Mouse (Mus musculus) cerebellum, postnatal 10 days (tissue): ENCODE measurements at regions not wholly inside any gene's neighbourhood (a gene's known extent, or its start where the extent isn't known, plus 50 kb on each side); places are given as distances from the start of the nearest gene placed in this dataset.
"Not testable (repeated sequence)": the region's sequence is repeated elsewhere in the genome, so short reads cannot be mapped to it uniquely, and the experiment has no call there.

Experiments
- DNase-seq, 2 experiments: peaks; one replicate each; pipeline ENCODE4 v3.0.0; 2021; ENCODE audit warnings: mixed read lengths in 2 of 2

DNA sequence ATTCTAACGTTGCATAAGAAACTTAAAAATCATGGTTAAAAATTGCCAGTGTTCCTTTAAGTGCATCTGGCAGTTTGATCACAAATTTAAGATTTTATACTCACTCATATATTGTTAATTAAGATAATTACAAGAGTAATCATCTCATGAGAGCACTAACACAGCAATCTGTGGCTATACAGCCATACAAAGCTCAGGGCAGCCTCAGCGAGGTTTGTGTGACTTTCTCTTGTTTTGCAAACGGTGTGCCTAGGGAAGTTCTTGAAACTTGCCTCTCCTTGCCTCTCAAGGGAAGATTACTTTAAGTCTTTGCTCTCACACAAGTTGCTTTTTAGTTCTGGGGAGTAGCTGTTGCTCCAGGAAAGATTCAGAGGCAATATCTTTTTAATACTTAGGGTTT is 58.1 kb upstream of the Slc1a4 start:
- DNase-seq: no peak

GRCm38 (mm10) chr11:20393302-20393701 is 60.8 kb upstream of the Slc1a4 start:
- DNase-seq: not testable (repeated sequence)

- not testable (repeated sequence) for DNase-seq
Measured at GRCm38 (mm10) chr11:20393807-20394206, 61.3 kb upstream of the Slc1a4 start.

DNA sequence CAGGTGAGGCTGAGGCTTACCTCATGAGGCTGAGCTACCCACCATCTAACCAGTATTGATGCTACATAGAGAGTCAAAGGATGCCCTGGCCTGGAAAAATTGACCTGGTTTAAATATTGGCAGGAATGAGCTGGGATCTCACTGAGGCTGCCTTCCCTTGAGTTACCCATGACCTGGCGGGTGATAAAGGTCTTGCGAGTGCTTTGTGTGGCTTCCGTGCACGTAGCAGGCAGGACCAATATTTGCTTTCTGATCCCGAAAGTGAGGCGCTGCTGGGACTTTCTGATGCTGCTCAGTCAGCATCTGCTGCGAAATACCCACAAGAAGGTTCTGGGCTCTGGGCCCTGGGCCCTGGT is 63.3 kb upstream of the Slc1a4 start:
- peak in 1 of 2 experiments; percentile 23 for DNase-seq

DNA sequence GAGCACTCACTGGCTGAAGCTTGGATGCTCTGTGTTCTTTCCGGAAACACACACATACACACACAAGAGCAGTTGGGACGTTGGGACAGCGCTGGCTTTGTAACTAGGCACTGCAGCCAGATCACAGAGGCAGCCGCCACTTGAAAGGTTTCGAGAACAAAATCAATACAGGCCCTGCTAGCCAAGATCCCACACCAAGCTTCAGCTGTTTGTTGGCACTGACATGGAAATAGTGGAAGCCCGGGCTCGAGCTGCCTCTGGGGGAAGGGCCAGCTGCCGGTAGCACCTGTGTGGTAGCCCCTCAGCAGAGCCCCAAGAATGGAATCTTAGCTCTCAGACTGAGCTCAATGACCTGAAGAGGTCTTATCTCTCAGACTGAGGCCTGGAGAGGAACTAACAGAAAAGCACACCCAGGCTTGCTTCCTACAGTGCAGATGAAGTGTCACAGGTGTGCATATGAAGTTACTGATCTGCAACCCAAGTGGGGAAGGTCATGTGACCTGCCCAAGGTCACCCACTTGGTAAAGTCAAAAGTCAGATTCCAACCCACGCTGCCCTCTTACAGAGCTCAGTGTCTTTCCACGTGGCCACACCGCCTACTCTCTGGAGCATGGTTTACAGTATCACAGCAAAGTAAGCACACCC is 63.8 kb upstream of the Slc1a4 start:
- peak; percentile 48 to 56 for DNase-seq

- peak; percentile 43 to 44 for DNase-seq
Measured at GRCm38 (mm10) chr11:20396884-20397283, 64.4 kb upstream of the Slc1a4 start.

DNA sequence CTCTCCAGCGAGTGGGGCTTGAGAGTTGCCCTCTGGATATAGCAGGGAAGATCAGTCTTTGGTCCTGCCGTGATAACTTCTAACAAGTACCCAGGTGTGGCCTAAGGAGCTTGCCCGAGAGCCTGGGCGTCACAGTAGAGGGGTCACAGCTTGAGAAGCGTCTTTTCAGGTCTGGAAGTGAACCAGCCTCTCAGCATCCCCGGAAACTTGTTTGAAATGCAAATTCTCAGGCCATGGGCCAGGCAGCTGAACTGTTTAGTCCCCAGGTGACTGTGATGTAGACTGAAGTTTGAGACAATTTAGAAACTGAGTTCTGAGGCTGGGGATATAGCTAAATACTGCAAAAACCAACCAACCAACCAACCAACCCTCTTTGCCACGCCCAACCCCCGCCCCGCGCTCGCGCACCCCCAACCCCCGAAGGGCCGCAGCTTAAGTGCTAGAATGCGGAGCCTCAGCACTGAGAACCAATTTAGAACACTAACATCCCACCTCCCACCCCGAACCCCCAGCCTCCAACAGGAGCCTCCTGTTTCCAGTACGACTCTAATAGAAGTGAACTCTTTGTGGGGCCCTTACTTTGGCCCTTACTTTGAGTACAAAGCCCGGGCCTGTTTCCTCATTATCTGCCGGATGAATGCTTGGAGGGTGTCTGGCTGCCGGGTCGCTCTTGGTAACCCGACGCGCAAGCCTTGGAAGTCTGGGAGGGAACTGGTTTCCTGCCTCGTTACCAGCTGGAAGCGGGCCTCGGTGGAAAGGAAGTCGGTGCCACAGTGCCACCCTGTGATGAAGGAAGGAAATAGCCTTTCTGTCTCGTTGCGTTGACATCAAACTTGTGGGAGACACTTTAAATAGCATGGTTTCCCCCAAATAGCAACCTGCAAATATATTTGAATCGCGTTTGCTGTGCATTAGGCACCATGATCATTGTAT is 68.1 kb upstream of the Slc1a4 start:
- peak; percentile 91 to 92 for DNase-seq

GRCm38 (mm10) chr11:20403456-20403855 is 70.9 kb upstream of the Slc1a4 start:
- no peak for DNase-seq

DNA sequence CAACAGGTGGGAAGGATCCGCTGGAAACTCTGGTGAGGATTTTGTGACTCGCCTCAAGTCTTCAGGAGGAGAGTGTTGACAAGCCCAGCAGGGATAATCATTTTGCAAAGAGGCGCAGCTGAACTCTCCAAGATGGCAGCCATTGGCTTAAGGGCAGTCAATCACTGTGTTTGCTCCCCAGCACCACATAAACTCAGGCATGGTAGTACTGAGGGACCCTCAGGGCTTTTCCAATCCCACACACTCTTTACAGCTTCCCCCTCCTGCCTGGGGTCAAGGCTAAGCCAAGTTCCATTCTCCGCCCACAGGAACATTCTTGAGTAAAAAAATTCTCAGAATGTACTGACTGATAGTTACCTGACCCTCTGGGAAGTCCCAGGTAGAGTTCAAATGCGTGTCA is 72.0 kb upstream of the Slc1a4 start:
- DNase-seq: no peak

GRCm38 (mm10) chr11:20418141-20418540 is 85.6 kb upstream of the Slc1a4 start:
- no peak for DNase-seq

GRCm38 (mm10) chr11:20420876-20421275 is 88.4 kb upstream of the Slc1a4 start:
- no peak for DNase-seq

DNA sequence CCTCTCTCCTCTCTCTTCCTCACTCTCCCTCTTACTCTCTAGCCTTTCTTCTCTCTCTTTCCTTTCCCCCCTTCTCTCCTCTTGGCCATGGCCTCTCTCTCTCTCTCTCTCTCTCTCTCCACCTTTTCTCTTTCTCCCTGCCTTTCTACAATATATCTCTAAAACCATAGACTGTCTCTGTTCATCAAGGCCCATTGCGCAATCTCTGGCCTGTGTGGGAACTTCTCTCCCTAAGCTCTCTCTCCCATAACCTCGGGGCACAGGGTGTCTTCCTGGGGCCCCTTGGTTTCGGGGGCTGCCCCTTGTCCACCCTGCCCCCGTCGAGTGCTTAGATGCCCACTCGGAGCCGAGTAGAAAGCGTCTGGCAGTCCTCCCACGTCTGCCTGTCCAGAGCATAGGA is 103.5 kb upstream of the Slc1a4 start:
- no peak for DNase-seq

GRCm38 (mm10) chr11:20442476-20442875 is 100.6 kb upstream of the Sertad2 start:
- no peak for DNase-seq

DNA sequence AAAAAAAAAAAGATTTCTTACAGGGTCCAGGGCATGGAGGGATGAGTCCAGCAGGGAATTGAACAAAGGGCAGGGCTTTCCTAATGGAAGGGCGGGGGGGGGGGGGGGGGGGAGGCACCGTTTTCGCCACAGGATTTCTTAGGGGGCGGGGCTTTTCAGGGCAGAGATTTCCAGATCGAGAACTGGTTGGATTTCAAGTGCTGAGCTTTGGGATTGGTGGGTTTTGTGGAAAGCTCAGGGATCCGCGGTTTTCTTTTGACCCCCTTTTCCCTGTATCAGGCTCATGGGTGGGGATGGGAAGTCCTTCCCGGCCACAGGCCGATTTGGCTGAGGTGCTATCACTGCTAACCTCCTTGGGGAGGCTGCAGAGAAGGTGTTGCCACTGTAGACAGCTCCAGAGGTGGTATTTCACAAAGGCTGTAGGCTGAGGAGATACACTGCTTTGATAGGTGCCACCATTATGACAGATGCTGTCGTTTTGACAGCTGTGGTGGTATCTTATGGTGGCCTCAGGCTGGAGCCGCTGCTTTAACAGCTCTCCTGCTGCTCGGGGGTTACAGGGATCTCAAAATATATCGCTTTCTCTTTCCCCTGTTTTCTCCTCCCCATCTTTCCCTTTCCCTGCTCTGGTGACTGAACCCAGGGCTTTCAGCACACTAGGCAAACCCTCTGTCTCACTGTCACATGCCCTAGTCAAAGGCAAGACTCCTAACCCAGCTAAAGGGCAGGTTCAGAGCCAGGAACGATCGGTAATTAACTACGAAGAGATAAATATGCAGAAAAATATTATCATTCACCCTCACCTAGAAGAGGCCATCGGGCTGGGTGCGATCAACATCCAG is 97.8 kb upstream of the Sertad2 start:
- peak; percentile 29 for DNase-seq

DNA sequence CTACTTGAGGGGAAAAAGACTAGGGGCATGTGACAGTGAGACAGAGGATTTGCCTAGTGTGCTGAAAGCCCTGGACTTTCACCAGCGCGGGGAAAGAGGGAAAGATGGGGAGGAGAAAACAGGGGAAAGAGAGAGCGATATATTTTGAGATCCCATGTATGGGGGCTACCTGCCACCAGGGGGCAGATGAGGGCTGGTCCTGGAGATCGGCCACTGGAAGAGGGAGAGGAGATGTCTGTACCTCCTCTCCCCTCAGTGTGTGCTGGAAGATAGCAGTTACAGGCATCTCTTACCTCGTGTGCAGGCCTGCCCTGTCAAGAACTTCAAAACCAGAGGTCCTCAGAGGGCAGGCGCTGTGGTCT is 97.2 kb upstream of the Sertad2 start:
- DNase-seq: peak; percentile 90 to 91

- no peak for DNase-seq
Measured at GRCm38 (mm10) chr11:20452901-20453300, 90.2 kb upstream of the Sertad2 start.

DNA sequence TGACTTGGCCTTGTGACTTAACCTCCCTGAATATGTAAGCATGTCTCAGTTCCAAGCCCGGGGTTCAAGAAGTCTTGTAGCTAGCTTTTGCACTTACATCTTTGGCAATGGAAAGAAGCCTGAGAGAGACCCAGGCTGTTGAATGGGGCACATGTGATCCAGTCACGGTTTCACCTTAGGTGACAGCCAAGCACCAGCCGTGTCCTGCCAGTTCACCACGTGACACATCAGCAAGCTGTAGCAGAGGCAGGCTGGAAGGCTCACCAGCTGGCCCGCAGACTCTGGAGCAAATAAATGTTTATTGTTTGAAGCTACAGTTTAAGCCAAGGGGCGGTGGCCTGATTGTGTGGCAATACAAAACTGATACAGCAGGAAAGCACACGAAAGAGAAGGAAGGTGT is 89.3 kb upstream of the Sertad2 start:
- peak; percentile 50 to 54 for DNase-seq

DNA sequence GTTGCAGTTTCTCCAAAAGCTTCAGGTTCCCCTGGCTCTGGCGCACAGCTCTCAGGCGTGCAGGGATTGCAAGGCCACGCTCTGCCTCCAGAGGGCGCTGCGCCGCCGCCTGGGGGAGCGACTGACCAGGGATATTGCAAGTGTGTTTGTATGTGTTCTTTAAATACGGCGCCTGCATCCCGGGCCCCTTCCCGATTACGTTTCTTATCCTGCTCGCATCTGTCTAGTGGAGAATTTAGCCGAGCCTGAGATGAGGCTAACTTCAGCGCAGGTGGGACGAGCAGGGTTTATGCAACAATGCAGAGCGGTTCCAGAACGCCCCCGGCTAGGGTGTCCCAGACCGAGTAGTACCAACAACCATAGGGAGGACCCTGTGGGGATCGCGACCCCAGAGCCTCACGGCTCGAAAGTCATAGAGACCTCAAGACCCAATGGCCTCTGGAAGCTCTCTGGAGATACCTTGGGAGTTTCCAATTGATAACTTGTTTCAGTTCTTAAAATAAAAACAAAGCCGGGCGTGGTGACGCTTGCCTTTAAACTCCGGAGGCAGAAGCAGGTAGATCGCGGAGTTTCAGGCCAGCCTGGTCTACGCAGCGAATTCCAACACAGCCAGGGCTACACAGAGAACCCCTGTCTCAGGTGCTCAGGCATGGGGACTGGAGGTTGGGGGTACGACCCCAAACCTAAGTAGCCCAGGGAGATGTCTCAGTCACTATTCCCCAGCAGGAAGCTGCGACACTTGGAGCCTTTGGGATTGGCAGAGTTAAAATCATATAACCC is 87.8 kb upstream of the Sertad2 start:
- DNase-seq: peak; percentile 94 to 95

GRCm38 (mm10) chr11:20455865-20456648 is 87.0 kb upstream of the Sertad2 start:
- DNase-seq: peak; percentile 66

DNA sequence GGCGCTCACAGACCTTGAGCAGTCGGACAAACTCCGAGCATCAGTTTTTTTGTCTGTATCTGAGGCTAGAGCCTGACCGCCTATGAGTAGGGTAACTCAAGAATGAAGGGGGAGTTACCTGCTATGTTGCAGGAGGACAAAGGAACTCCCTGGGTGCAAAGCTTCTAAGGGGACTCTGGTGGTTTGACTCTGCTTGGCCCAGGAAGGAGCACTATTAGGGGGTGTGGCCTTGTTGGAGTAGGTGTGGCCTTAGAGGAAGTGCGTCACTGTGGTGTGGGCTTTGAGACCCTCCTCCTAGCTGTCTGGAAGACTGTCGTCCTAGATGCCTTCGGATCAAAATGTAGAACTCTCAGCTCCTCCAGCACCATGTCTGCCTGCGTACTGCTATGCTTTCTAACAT is 83.9 kb upstream of the Sertad2 start:
- DNase-seq: no peak

GRCm38 (mm10) chr11:20460501-20460921 is 82.5 kb upstream of the Sertad2 start:
- DNase-seq: peak; percentile 69 to 75

GRCm38 (mm10) chr11:20462076-20462475 is 81.0 kb upstream of the Sertad2 start:
- no peak for DNase-seq
